Mouse (Mus musculus) gonadal fat pad, adult 2 months (tissue): ENCODE results near the gene Frem2. TPM values are rescaled to one million over a fixed set of nuclear protein-coding genes. Genes with fewer than 3 reads are reported as not detected.

ENCODE experiments used
- DNase-seq: peaks from one replicate; pipeline ENCODE4 v3.0.0-alpha.2; 2012; ENCODE audit warnings: low read depth
- polyA plus RNA-seq: library from polyadenylated mRNA; depleted of rRNA; stranded (reverse); fragments of >200 nt; gene quantifications from 2 replicates; pipeline ENCODE4 v1.2.3, GENCODE M21; 2012; rRNA removed

Gene Frem2
- polyA plus RNA-seq, 1 experiment, result 3.0 TPM

DNA sequence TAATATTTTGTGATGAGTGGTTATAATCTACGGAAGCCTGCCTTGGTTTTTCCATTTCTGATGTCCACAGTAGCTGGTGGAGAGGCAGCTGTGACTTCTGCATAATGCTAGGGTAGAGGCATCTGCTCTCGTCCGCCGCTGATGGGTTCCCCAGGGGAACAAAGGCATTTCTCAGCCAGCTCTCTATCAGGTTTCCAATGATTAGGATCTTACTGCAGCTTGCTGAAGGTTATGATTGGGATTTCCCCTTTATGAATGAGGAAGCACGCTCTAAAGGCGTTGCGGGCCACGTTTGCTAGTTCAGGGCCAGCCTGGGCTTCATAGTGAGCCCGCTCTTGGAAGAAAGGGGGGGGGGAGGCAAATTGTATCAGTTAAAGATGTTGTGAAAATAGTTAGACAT, 190.7 kb downstream of the Frem2 start:
- no peak for DNase-seq

DNA sequence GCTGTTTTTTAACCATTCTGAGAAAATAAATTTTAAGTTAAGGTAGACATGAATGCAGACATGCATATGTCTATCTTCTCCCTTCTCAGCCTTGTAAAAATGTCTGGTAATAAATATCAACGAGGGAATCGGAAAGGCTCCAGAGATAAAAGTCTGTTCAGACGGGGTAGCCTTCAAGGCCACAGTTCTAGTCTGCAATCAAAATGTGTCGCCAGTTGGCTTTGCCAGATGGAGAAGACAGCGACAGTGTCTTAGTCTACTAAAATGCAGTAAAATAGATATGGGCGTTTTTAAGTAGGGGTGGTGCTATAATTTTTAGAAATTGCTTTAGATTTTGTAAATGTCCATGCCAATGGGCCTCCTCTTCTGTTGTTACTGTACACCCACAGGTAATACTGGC, 191.8 kb downstream of the Frem2 start:
- DNase-seq, result no peak

DNA sequence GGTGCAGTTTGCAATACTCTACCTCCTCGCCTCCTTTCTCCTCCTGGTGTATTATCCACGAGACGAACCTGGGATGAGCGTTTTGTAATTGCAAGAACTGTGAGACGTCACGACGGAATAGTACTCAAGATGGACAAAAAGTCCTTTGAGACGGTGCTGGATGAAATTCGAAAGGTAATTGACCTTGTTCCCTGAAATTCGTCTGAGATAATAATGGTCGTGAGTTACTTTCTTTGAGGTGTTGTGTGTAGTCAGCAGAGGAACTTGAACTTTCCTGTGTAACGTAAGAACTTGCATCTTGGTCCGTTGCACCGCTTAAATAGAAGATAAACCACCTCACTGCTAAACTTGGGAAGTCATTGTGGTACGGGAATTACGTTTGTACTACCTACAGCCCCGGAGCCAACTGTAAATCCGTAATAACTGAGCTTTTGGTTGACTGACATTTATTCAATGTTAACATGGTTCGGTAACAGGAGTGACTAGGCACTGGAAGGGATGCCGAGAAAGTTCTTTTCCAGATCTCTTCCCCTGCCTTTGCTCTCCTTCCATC, 192.9 kb downstream of the Frem2 start:
- DNase-seq, result no peak

Other genes starting within 250 kb of the Frem2 start
- gene Nhlrc3, start 194.0 kb downstream of the Frem2 start, polyA plus RNA-seq, result 10.5 and 10.7 TPM in 2 replicates
- 6.7 and 13.5 TPM in 2 replicates for gene Proser1, start 193.7 kb downstream of the Frem2 start, polyA plus RNA-seq
- gene Stoml3, start 168.7 kb downstream of the Frem2 start, polyA plus RNA-seq, result 0.38 and 1.2 TPM in 2 replicates
- gene Gm10985, start 187.7 kb upstream of the Frem2 start, polyA plus RNA-seq, result not detected in 2 replicates
- 24.4 and 25.3 TPM in 2 replicates for gene Ufm1, start 206.5 kb upstream of the Frem2 start, polyA plus RNA-seq